Mouse (Mus musculus) cerebellum, adult 11 months (tissue): ENCODE results near the gene Sys1.

Experiments used
- DNase-seq: peaks from one replicate; pipeline ENCODE4 v3.0.0; 2022

The Sys1 gene

DNA sequence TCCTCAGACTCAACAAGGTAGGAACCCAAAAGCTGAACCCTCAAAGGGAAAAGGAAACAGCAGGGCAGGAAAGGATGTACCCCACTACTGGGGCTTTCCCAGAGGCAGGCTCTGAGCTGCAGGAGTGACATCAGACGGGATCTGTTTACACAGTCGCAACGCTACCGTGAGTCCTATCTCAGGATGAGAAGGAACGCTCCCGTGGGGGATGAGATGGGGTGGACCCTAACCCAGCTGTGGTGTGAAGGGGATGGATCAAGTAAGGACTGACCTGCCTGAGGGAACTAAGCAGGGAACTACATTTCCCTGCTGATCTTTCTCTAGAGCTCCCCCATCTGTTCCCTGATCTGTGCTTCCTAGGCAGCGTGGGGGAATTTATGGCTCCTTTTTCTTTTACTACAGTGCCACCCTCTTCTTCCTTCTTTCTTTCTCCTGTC lies at the start of gene Sys1:
Gene Sys1 (plus strand): TSS at position 101 of the 437 bp plus-strand sequence.
- no peak for DNase-seq

DNA sequence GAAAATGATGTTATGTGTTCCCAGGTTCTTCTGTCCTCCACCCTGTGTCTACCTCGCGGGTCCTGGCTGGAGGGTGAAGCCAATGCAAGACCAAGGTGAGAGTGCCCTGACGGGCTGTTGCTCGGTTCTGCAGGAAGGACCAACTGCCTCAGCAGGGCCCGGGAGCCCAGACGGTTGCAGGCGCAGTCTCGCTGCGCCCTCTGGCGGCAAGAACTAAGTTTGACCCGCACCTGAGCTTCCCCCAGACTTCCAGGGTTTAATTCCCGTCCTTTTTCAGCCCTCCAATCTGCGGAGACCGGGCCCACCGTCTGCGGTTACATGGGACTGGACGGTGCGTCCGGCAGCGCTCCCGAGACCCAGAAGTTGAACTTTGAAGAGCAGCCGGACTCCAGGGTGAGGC lies 49.1 kb upstream of the Sys1 start:
- DNase-seq = peak; percentile 47

DNA sequence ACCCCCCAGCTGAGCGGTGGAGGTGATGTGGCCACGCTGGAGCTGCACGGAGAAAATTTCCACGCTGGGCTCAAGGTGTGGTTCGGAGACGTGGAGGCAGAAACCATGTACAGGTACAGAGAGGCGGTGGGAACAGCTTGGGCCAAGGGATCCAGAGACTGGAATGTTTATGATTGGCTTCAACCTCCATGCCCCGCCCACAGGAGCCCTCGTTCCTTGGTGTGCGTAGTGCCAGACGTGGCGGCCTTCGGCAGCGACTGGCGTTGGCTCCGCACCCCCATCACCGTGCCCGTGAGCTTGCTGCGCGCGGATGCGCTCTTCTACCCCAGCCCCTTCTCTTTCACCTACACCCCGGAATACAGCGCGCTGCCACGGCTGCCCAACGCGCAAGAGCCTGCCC lies 42.6 kb upstream of the Sys1 start:
- no peak for DNase-seq

DNA sequence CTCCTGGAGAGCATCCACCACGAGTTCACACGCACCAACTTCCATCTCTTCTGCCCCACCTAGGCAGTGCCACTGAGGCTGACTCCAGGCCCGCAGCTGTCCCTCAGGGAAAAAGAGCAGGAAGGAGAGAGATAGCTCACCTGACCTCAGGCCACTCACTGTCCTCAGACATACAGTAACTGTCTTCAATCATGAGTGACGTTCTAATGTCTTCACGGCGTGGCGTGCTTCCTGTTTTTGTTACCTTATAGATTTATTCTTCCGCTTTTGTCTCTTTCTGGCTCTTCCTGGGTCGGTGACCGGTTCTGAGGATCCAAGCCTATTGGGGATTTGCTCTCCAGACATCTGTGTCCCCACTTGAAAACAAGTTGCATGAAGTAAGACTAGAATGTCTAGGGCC lies 42.2 kb upstream of the Sys1 start:
- no peak for DNase-seq

DNA sequence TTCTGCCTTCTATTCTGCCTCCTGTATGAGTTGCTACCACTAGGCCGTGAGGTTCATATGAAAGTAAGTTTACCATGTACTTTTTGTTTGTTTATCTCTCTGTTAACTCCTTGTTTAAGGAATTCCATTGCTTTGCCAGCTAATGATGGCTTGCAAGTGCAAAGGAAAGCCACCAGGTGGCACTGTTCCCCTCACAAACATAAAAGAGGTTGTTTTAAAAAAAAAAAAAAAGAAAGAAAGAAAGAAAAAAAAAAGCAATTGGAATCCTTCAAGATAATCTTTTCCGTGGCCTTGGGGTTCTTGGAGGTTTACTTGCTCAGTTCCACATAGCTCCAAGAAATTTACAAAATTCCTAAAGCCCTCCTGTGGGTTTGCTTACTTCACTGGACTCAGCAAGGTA lies 39.6 kb upstream of the Sys1 start:
- DNase-seq = no peak

DNA sequence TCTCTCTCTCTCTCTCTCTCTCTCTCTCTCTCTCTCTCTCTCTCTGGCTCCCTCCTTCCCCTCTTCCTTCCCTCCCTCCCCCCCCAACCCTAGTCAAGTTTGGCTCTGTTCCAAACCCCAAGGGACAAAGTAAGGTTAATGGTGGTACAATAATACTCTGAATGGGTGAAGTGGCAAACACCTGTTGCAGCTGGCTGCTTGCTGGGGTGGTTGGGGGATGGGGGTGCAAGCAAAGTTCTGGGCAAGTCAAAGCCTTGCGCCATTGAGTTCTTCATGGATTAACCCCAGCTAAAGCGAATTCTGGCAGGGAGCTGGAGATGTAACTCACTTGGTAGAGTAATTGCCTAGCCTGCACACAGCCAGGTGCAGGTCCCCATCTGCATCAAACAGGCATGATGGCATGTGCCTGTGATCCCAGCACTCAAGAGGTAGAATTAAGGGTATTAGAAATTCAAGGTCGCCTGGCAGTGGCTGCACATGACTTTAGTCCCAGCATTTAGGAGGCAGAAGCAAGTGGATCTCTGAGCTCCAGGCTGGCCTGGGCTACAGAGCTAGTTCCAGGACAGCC lies 38.4 kb upstream of the Sys1 start:
- DNase-seq = no peak

DNA sequence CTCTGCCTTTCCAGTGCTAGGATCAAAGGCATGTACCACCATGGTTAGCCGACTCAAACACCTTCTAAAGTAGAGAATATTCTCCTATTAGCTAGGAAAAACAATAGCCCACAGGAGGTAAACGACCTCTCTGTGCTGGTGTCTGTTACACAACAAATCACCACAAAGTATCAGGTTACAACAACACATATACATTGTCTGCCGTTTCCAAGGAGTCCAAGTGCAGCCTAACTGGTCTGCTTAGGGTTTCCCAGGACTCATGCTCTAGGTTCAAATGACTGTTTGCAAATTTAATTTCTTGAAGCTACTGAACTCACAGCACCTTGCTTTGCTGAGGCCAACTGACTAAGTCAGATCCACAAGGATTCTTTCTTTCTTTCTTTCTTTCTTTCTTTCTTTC lies 37.3 kb upstream of the Sys1 start:
- DNase-seq = no peak

DNA sequence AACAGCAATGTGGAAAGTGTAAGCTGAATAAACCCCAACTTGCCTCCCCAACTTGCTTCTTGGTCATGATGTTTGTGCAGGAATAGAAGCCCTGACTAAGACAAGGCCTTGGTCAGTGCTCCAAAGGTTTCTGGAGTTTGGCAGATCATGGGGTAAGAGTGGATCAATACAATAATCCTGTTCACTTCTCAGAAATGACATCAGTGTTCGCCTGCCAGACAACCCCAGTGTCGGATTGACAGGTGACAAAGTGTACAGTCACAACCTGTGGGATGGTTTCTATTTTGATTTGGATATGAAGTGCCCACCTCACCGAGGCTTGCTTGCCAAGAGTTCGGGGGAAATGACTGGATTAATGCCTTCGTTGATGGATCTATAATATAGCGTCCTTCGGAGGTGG lies 35.5 kb upstream of the Sys1 start:
- DNase-seq = no peak

DNA sequence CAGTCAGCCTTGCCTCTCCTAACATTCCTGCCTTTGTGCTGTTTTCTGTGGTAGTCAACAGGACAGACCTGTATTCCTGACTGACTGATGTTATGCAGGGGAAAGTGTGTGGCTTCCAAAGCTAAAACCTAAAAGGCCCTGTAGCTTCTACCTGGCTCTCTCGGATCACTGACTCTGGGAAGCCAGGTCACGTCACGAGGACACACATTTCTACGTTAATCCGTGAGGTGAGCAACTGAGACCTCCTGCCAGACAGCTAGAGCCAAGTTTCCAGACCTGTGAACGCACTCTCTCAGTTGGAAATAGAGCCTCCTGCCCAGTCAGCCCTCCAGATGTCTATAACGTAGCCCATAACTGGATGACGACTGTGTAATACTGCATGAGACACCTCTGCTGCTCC lies 34.8 kb upstream of the Sys1 start:
- DNase-seq = no peak

DNA sequence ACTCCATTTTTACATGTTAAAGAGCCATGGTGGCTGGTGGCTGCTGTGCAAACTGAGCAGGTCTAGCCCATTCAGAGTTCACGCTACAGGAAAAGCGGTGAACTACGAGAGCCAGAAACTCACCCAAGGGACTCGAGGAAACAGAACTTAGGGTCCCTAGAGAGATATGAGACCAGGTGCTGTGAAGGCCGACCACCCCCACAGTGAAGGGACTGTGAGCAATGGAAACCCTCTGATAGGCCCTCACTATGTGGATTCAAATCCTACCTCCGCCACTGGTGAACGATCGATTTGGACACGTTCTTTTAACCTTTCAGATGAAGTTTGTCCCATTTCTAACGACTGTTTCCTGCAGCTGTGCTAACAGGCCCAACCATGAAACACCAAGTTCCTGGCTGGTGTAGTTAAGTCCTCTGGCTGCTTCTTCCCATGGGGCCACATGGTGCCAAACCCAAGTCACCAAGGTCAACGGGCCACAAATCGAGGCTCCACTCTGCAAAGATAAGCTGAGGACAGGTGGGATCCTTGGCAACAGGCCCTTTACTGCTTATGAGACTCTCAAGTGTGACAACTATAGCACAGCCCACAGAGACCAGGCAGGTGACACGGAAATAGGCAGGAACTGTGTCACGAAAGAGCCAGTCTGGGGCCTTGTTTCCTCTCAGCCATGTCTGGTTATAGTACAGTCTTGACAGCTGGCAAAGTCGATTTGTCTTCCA lies 33.9 kb upstream of the Sys1 start:
- DNase-seq = no peak

DNA sequence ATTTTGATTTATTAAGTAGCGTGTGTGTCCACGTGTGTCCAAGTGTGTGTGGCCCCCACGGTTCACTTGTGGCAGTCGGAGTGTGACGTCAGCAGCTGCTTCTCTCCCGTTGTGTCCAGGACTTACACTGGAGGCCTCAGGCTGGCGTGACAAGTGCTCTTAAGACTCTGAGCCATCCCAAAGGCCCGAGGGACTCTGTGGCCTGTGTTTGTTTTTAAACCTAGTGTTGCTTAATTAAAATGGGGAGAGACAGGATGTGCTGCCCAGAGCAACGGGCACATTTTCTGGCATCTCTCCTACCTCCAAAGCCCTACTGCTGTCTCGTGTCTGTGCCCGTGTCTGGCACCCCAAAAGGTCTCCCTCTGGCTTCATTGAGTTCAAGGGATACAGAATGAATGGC lies 33.3 kb upstream of the Sys1 start:
- DNase-seq = no peak

DNA sequence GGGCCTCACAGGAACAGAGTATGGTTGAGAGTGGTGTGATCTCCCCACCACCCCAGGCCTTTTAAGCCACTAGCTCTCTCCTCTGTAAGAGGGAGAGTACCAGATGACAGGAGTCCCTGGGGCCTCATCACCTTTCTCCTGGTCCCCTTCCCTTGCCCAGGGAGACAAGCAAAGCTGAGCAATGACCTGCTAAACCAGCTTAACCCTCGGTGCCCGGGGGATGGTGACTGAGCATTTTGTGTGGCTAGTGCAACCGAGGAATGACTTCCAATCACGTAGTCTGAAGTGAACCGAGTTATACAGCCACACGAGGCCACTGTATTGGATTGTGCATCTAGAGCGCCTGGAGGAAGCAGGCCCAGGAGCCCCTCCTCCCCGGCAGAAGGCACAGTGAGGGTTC lies 32.4 kb upstream of the Sys1 start:
- no peak for DNase-seq

DNA sequence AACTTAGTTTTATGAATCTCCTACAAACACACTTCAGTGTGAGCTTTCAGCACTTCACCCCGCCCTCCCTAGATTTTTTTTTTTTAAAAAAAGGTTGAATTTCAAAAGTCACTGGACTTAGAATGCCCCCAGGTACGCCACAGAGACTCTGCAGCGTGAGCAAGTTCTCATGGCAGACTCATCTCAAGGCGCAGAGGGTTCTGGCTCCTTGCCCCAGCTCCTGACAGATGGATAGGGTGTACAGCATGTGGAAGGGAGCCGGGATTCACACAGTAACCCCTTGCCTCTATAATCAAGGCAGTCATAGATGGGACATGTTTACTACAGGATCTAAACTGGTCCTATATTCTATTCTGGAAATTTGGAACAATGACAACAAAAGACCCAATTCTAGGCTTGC lies 31.4 kb upstream of the Sys1 start:
- no peak for DNase-seq

DNA sequence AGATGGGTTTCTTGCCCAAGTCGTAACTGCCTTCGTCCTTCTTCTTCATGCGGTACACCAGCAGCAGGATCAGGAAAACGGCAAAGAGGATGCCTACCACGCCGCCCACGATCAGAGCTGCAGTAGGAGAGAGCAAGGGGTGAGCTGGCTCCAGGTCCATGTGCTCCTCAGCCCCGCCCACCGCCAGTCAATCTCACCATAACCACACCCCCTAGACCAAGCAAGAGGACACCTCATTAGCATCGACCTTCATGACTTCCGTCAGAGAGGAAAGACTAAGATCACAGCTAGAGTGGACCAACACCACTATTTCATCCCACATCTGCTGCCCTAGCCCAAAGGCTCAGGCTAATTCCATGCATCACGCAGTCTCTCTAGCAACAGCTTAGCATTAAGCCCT lies 30.6 kb upstream of the Sys1 start:
- DNase-seq = no peak

DNA sequence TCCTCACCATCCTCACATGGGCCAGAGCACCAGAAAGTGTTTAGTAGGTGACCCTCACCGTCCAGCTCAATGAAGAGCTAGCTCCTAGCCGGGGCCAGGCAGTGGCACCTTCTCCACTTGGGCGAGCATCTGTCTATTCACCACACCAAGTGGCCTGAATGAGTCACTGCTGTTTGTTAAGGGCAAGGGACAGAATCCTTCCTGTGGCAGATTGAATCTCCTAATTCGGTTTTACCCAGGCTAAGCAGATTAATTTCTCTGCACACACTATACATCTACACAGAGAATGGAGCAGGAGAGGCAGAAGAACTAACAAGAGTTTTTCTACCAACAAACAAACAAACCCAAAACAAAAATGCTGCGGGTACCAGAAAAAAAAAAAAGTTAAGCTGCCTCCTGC lies 29.8 kb upstream of the Sys1 start:
- DNase-seq = no peak

DNA sequence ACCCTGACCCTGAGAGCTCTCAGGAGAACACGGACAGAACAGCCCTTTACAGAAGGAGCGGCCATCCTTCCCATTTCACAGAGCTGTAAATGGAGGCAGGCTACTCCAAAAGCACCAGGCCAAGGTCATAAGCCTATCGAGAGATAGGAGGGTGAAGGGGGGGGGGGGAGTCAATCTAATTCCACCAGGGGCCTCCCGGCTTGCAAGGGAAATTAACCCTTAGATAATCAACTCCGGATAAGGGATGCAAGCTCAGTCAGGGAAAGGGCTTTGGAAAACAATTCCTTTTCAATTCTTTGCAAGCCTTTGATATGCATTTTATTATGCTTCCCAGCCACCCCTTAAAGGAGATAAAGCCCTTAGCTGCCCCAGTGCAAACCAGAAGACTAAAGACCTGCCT lies 28.3 kb upstream of the Sys1 start:
- DNase-seq = no peak

DNA sequence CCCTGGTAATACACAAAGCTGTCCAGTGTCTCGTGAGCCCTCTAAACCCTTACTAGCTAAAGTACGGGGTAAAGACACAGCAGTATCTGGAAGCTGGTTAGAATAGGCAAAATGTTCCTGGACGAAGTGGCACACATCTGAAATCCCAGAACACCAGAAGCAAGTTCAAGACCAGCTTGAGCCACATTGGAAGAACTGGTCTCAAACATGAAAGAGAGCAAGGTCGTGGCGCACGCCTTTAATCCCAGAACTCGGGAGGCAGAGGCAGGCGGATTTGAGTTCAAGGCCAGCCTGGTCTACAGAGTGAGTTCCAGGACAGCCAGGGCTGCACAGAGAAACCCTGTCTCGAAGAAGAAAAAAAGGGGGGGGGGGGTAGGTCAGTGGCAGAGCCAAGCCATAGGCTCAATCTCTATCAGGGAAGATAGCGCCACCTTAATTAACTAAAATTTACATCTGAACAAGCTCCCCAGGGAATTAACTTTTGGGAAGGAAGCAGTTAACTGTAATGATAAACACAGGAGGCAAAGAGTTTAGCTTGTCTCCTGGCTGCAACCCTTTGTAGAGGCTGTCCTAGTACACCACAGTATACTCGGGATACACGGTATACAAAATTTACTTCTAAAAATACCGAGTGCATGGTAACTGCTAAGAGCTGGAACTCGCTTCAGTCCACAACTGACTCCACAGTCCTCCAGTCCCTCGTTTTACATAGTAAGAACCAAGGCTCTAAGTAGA lies 26.7 kb upstream of the Sys1 start:
- no peak for DNase-seq

DNA sequence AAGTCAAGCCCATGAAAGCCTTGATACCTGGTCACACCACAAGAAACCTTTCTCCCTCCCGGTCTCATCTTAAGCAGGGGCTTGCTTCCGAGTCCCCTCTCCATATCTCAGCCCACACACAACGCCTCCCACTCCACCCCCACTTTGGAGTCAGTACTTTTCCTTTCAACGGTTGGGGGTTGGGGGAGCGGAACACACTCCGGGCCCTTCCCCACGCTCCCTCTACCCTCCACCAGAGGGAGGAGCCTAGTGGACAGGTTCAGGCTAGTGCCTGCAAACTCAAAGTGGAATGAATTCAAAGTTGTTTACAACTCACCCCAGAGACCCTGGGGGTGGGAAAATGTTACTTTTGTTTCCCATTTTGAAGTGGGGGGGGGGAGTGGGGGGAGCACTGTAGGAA lies 26.1 kb upstream of the Sys1 start:
- no peak for DNase-seq

DNA sequence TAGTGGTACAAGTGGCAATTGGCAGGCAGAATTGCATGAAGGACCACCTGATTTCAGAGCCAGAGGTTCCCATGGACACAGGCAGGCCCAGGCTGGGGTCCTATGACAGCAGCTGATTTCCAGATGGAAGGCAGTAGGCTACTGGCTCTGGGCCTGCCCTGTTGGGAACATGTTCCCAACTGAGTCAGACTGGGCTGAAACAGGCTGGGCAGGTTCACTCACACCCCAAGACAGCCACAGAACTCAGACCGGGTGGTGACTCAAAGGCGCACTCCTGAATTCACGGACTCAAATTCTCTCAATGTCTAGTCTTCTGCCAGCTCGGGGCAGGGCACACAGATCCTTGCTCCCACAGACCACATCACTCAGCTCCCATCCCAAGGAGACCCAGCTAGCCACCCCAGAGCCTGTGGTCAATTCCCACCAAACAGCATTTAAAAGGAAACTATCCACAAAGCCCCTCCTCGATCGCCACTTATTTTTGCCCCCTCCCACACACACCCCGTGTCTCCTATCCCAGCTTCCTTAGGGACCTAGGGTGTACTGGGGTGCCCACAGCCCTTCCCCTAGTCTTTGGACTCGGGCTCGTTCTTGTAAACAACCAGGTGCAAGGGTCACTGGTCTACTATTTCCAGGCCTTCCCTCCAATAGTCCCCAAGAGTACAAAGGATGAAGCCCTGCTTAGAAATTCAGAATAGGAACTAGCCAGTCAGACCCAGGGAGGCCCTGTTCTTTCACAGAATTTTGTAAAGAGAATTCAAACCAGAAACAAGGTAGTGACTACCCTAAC lies 24.9 kb upstream of the Sys1 start:
- no peak for DNase-seq

DNA sequence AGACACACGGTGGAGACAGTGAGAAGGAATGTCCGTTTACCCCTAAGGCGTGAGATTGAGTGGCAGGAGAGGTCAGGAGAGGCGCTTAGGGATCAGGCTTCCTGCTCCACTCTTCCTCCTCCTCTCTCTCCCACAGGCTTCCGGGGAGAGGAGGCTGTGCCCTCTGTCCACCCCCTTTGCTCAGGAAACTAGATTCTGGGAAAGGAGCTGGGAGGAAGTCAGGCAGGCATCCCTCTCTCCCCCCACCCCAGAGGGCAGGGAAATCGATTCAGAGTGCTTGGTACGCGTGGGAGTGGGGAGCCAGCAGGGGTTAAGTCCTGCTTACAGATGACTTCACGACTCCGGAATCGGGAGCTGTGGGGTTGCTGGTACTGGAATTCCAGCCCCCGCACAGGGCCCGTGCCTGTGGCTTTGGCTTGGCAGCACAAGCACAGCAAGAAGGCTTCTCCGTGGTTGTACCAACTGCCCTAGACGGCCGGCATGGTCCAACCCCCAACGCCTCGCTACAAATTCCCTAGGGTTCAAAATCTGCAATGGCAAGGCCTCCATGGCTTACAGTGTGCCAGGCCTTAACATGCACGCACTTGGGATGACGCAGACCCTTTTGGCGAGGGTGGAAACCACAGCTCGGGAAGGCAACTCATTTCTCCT lies 24.1 kb upstream of the Sys1 start:
- no peak for DNase-seq

DNA sequence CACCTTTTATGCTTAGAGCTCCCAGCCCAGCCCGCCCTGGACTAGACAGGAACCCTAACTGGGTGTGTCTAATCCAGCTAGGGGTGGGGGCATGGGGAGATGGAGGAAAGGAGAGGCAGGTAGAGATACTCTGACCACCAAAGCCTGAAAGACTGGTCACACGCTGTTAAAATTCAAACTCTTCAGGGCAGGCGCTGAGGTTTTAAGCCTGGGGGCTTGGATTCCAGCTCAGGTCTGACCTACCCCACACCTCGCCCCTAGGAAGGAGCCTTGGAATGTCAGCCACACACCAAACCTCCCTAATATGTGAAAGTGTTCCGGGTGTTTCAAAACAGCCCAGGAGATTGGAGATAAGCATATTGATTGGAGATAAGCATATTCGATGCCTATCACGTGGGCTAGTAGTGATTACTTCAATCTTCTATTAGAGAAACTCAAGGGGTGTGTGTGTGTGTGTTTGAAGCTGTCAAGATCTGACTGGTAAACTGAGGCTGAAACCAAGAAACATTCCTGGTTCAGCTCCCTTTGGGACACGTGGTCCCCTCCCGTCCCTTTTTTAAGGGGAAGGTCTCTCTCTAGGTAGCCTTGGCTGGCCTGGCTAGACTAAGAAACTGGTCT lies 23.4 kb upstream of the Sys1 start:
- DNase-seq = no peak

DNA sequence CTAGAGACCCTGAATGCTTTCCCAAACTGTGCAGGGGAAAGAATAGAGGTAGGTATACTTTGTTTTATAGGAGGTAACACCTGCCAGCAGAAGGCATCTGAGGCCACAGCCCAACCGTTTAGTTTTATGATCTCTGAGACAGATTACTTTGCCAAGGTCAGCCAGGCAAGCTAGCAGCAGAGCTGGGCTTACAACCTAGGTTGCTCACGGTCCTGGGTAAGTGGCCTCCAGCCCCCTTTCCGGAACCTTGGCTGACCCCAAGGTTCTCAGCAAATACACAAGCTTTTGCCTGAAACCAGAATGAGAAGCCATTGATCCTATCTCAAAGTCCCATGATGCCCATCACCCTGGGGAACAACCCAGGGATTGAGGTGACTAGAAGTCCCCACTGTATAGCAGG lies 22.1 kb upstream of the Sys1 start:
- DNase-seq = no peak
